Mouse (Mus musculus) hematopoietic multipotent progenitor cell, adult 10-12 weeks (in vitro differentiated cells): ENCODE data around the gene Pfdn5. TPM values are rescaled to one million over a fixed set of nuclear protein-coding genes. Genes with fewer than 3 reads are reported as not detected.

Experiments used
- polyA plus RNA-seq: library from polyadenylated mRNA; stranded (reverse); fragments of >175 nt; gene quantifications from 2 replicates; pipeline ENCODE4 v1.2.3, GENCODE M21; 2012; ENCODE audit warnings: low replicate concordance

Gene Pfdn5
- 15.0 and 71.0 TPM in 2 replicates for polyA plus RNA-seq

DNA sequence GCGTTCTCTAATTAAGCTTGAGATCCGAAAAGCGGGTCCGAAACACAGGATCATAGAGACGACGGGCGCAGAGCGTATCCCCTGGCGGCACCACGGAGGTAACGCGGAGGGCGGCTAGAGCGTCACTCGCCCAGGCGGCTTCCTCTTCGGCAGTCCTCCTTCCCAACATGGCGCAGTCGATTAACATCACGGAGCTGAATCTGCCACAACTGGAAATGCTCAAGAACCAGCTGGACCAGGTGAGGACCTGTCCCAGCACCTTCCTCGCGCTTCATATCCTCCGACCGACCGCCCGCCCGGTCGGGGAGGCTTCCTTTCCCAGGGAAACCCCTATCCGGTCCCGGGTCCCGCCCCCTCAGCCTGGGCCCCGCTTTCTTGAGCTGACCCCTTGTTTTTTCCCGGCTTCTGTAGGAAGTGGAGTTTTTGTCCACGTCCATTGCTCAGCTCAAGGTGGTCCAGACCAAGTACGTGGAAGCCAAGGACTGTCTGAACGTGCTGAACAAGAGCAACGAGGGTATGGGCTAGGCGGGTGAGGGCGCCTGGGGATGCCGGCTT lies at the start of gene Pfdn5:
Pfdn5 (plus strand) TSS at position 95 of the 555 bp plus-strand sequence.

GRCm38 (mm10) chr15:102279092-102279782 lies 46.7 kb upstream of the Pfdn5 start, which contains the start of gene Mfsd5:
Gene Mfsd5, plus strand, starts transcription at chr15:102279454.

DNA sequence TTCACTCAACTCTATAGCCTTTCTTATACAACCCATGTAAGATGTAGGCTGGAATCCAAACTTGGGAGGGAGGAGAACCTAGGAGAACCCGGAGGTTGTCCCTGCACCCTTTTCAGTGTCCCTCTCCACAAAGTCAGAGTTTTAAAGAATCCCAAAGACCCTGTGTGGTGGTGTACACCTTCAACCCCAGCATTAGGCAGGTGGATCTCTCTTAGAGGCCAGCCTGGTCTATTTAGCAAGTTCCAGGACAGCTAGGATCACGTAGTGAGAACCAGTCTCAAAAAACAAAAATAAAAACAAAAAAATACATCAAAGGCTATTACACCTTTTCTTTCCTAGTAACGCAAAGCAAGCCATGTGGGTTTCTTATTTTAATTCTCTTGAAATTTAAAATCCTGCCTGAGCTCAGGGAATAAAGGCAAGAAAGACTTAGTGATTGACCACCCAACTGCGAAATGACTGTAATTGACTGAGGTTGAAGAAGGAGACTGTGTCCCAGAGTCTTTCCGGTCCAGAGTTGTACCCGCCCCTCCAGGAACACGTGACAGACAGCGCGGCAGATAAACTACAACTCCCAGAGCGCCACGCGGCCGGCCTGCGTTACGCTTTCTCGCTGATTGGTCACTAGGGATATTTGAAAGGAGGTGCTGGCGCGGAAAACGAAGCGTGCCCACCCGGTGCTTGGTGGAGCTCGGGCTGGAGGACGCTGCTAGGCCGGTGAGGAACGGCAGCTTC lies 30.1 kb upstream of the Pfdn5 start, which contains the start of gene Espl1:
Espl1 (plus strand) TSS at position 634 of the 735 bp plus-strand sequence.

DNA sequence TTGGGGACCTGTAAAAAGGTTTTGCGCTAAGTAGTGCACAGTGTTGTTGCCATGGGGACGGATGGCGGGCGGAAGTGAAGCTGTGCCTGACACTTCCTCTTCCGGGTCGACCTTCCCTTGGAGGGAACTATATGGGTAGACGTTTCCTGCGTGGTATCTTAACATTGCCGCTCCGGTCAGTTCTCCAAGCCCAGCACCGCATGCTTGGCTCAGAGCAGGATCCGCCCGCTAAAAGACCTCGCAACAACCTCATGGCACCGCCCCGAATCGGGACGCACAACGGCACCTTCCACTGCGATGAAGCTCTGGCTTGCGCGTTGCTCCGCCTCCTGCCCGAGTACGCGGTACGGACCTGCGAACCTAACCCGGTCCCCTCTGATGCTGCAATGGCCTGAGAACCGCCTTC lies 5.7 kb downstream of the Pfdn5 start, which contains the start of gene Myg1:
Myg1 (plus strand) TSS at position 100 of the 406 bp plus-strand sequence.

GRCm38 (mm10) chr15:102350138-102350941 lies 24.4 kb downstream of the Pfdn5 start, which contains the start of gene Aaas:
Gene Aaas, minus strand, starts transcription at chr15:102350771.

GRCm38 (mm10) chr15:102366733-102367344 lies 40.9 kb downstream of the Pfdn5 start, which contains the start of gene Sp7:
Gene Sp7, minus strand, starts transcription at chr15:102367182.

Other genes starting within 250 kb of the Pfdn5 start
- 1.7 and 2.5 TPM in 2 replicates for gene Tns2, start 225.7 kb upstream of the Pfdn5 start, polyA plus RNA-seq
- gene Spryd3, start 189.9 kb upstream of the Pfdn5 start, polyA plus RNA-seq = 11.8 and 25.2 TPM in 2 replicates
- gene Igfbp6, start 181.8 kb upstream of the Pfdn5 start, polyA plus RNA-seq = 1.1 and 3.3 TPM in 2 replicates
- 1.0 and 2.3 TPM in 2 replicates for gene Soat2, start 175.6 kb upstream of the Pfdn5 start, polyA plus RNA-seq
- gene Zfp740, start 122.9 kb upstream of the Pfdn5 start, polyA plus RNA-seq = 23.6 and 23.9 TPM in 2 replicates
- 26.3 and 33.6 TPM in 2 replicates for gene Csad, start 121.4 kb upstream of the Pfdn5 start, polyA plus RNA-seq
- gene Itgb7, start 94.2 kb upstream of the Pfdn5 start, polyA plus RNA-seq = 423 and 1,128 TPM in 2 replicates
- 54.7 and 138 TPM in 2 replicates for gene Rarg, start 68.6 kb upstream of the Pfdn5 start, polyA plus RNA-seq
- 0.07 TPM in 1 of 2 replicates, not detected in the other for gene Gm9918, start 55.6 kb upstream of the Pfdn5 start, polyA plus RNA-seq
- 64.6 and 64.7 TPM in 2 replicates for gene Mfsd5, start 46.7 kb upstream of the Pfdn5 start, polyA plus RNA-seq
- 2.9 and 6.9 TPM in 2 replicates for gene Espl1, start 29.9 kb upstream of the Pfdn5 start, polyA plus RNA-seq
- gene Myg1, start 5.6 kb downstream of the Pfdn5 start, polyA plus RNA-seq = 20.9 and 82.7 TPM in 2 replicates
- gene Aaas, start 24.7 kb downstream of the Pfdn5 start, polyA plus RNA-seq = 28.1 and 59.8 TPM in 2 replicates
- not detected in 2 replicates for gene Sp7, start 41.1 kb downstream of the Pfdn5 start, polyA plus RNA-seq
- 11.4 and 48.9 TPM in 2 replicates for gene Sp1, start 80.0 kb downstream of the Pfdn5 start, polyA plus RNA-seq
- 0.81 and 1.1 TPM in 2 replicates for gene Amhr2, start 119.3 kb downstream of the Pfdn5 start, polyA plus RNA-seq
- 110 and 542 TPM in 2 replicates for gene Prr13, start 132.9 kb downstream of the Pfdn5 start, polyA plus RNA-seq
- gene Pcbp2, start 144.4 kb downstream of the Pfdn5 start, polyA plus RNA-seq = 125 and 498 TPM in 2 replicates
- not detected in 2 replicates for gene Gm10337, start 177.6 kb downstream of the Pfdn5 start, polyA plus RNA-seq
- gene Map3k12, start 190.9 kb downstream of the Pfdn5 start, polyA plus RNA-seq = 1.7 and 3.3 TPM in 2 replicates
- gene Tarbp2, start 192.1 kb downstream of the Pfdn5 start, polyA plus RNA-seq = 54.5 and 62.8 TPM in 2 replicates
- gene Npff, start 198.8 kb downstream of the Pfdn5 start, polyA plus RNA-seq = 3.1 and 5.3 TPM in 2 replicates